Mouse (Mus musculus): ENCODE data around the gene Sirt3. TPM values are rescaled to one million over a fixed set of nuclear protein-coding genes. Genes with fewer than 3 reads are reported as not detected.

The Sirt3 gene
- polyA plus RNA-seq, 2 experiments, result 14.0 to 14.7 TPM

GRCm38 (mm10) chr7:140880865-140881515 lies 1.1 kb downstream of the Sirt3 start:
- DNase-seq (ENCODE audit: low read depth in 3 of 3, low spot score in 3 of 3), result no peak
- Histone ChIP-seq H3K27ac (peak overlapping the region; percentile 48), H3K27me3 (ENCODE audit: control insufficient read depth, insufficient read depth, low read length) (no peaks in the 10 kb centered on the region), H3K9ac (replicated peaks) (peak overlapping the region; percentile 75), H3K4me3 (ENCODE audit: insufficient read depth in 1 of 2, low read depth in 2 of 2, low read length in 2 of 2) (peak overlapping the region; percentile 85 to 93), H3K36me3 (replicated peaks; ENCODE audit: control insufficient read depth, insufficient read depth, low read depth) (peaks cover 13% of the 10 kb centered on the region), H3K4me2 (ENCODE audit: low read depth) (peak overlapping the region; percentile 92), H3K4me1 (replicated peaks; ENCODE audit: control insufficient read depth in 2 of 2, insufficient read depth in 2 of 2, low read length in 1 of 2) (peaks cover 27 to 29% of the 10 kb centered on the region in 2 experiments), H3K9me3 (ENCODE audit: control insufficient read depth, low read length) (no peaks in the 10 kb centered on the region)
- no peak for ATAC-seq (ENCODE audit: insufficient read depth)
- TF ChIP-seq EP300 (IDR thresholded peaks at IDR 0.05; ENCODE audit: low read depth) (no peak), CTCF (IDR thresholded peaks at IDR 0.05; ENCODE audit: low read depth) (no peak)
- 6% methylated on average over 8 of the region's 8 CpGs for WGBS (ENCODE audit: insufficient replicate concordance)

- DNase-seq (ENCODE audit: low read depth in 3 of 3, low spot score in 3 of 3) (peak in 1 of 3 experiments; percentile 10), ATAC-seq (ENCODE audit: insufficient read depth) (no peak)
- H3K9ac ChIP-seq (replicated peaks), result peak overlapping the region; percentile 28
- H3K27me3 ChIP-seq (ENCODE audit: control insufficient read depth, insufficient read depth, low read length), result no peaks in the 10 kb centered on the region
- H3K36me3 ChIP-seq (replicated peaks; ENCODE audit: control insufficient read depth, insufficient read depth, low read depth), result peaks cover 15% of the 10 kb centered on the region
- TF ChIP-seq EP300 (IDR thresholded peaks at IDR 0.05; ENCODE audit: low read depth) (no peak), CTCF (IDR thresholded peaks at IDR 0.05; ENCODE audit: low read depth) (no peak)
- H3K4me1 ChIP-seq (replicated peaks; ENCODE audit: control insufficient read depth in 2 of 2, insufficient read depth in 2 of 2, low read length in 1 of 2), result peaks cover 27 to 29% of the 10 kb centered on the region in 2 experiments
- WGBS (ENCODE audit: insufficient replicate concordance), result 52% methylated on average over 3 of the region's 3 CpGs
- no peaks in the 10 kb centered on the region for H3K9me3 ChIP-seq (ENCODE audit: control insufficient read depth, low read length)
- peak overlapping the region in 1 of 2 experiments; percentile 93; a peak in 2 of 4 replicates for H3K4me3 ChIP-seq (ENCODE audit: insufficient read depth in 1 of 2, low read depth in 2 of 2, low read length in 2 of 2)
- peak overlapping the region; percentile 48 for H3K27ac ChIP-seq
- H3K4me2 ChIP-seq (ENCODE audit: low read depth), result peak overlapping the region; percentile 92
Observed at GRCm38 (mm10) chr7:140880419-140880818, 1.7 kb downstream of the Sirt3 start.

GRCm38 (mm10) chr7:140879355-140879754 lies 2.8 kb downstream of the Sirt3 start:
- Histone ChIP-seq H3K4me2 (ENCODE audit: low read depth) (peak overlapping the region; percentile 92), H3K9me3 (ENCODE audit: control insufficient read depth, low read length) (no peaks in the 10 kb centered on the region), H3K9ac (replicated peaks) (peak overlapping the region; percentile 7; the same call in 1 of the 2 replicates), H3K4me1 (replicated peaks; ENCODE audit: control insufficient read depth in 2 of 2, insufficient read depth in 2 of 2, low read length in 1 of 2) (peaks cover 27 to 31% of the 10 kb centered on the region in 2 experiments), H3K36me3 (replicated peaks; ENCODE audit: control insufficient read depth, insufficient read depth, low read depth) (peaks cover 12% of the 10 kb centered on the region; the same call in 1 of the 2 replicates), H3K27ac (no peak overlapping the region; the same call in 1 of the 2 replicates), H3K27me3 (ENCODE audit: control insufficient read depth, insufficient read depth, low read length) (no peaks in the 10 kb centered on the region), H3K4me3 (ENCODE audit: insufficient read depth in 1 of 2, low read depth in 2 of 2, low read length in 2 of 2) (no peak overlapping the region)
- TF ChIP-seq CTCF (IDR thresholded peaks at IDR 0.05; ENCODE audit: low read depth) (no peak), EP300 (IDR thresholded peaks at IDR 0.05; ENCODE audit: low read depth) (no peak)
- 25% methylated on average over 7 of the region's 7 CpGs for WGBS (ENCODE audit: insufficient replicate concordance)
- ATAC-seq (ENCODE audit: insufficient read depth) (no peak), DNase-seq (ENCODE audit: low read depth in 3 of 3, low spot score in 3 of 3) (no peak)

GRCm38 (mm10) chr7:140877364-140877763 lies 4.7 kb downstream of the Sirt3 start:
- no peaks in the 10 kb centered on the region for H3K9me3 ChIP-seq (ENCODE audit: control insufficient read depth, low read length)
- H3K4me3 ChIP-seq (ENCODE audit: insufficient read depth in 1 of 2, low read depth in 2 of 2, low read length in 2 of 2), result no peak overlapping the region
- no peak for ATAC-seq (ENCODE audit: insufficient read depth)
- 62% methylated on average over 6 of the region's 6 CpGs for WGBS (ENCODE audit: insufficient replicate concordance)
- DNase-seq (ENCODE audit: low read depth in 3 of 3, low spot score in 3 of 3), result no peak
- H3K36me3 ChIP-seq (replicated peaks; ENCODE audit: control insufficient read depth, insufficient read depth, low read depth), result peaks cover 9% of the 10 kb centered on the region; the same call in 1 of the 2 replicates
- no peak overlapping the region for H3K4me2 ChIP-seq (ENCODE audit: low read depth)
- H3K9ac ChIP-seq (replicated peaks), result no peak overlapping the region
- peaks cover 19 to 26% of the 10 kb centered on the region in 2 experiments for H3K4me1 ChIP-seq (replicated peaks; ENCODE audit: control insufficient read depth in 2 of 2, insufficient read depth in 2 of 2, low read length in 1 of 2)
- TF ChIP-seq CTCF (IDR thresholded peaks at IDR 0.05; ENCODE audit: low read depth), result no peak
- no peak for TF ChIP-seq EP300 (IDR thresholded peaks at IDR 0.05; ENCODE audit: low read depth)
- no peaks in the 10 kb centered on the region for H3K27me3 ChIP-seq (ENCODE audit: control insufficient read depth, insufficient read depth, low read length)
- H3K27ac ChIP-seq, result no peak overlapping the region

GRCm38 (mm10) chr7:140874224-140874623 lies 7.9 kb downstream of the Sirt3 start:
- Histone ChIP-seq H3K9ac (replicated peaks) (no peak overlapping the region), H3K36me3 (replicated peaks; ENCODE audit: control insufficient read depth, insufficient read depth, low read depth) (peaks cover 9% of the 10 kb centered on the region; the same call in 1 of the 2 replicates), H3K9me3 (ENCODE audit: control insufficient read depth, low read length) (no peaks in the 10 kb centered on the region), H3K4me3 (ENCODE audit: insufficient read depth in 1 of 2, low read depth in 2 of 2, low read length in 2 of 2) (no peak overlapping the region), H3K4me2 (ENCODE audit: low read depth) (no peak overlapping the region), H3K27ac (no peak overlapping the region), H3K27me3 (ENCODE audit: control insufficient read depth, insufficient read depth, low read length) (no peaks in the 10 kb centered on the region), H3K4me1 (replicated peaks; ENCODE audit: control insufficient read depth in 2 of 2, insufficient read depth in 2 of 2, low read length in 1 of 2) (peaks cover under 1 to 9% of the 10 kb centered on the region in 2 experiments; a peak in 3 of 4 replicates)
- DNase-seq (ENCODE audit: low read depth in 3 of 3, low spot score in 3 of 3) (no peak), ATAC-seq (ENCODE audit: insufficient read depth) (no peak)
- TF ChIP-seq CTCF (IDR thresholded peaks at IDR 0.05; ENCODE audit: low read depth) (no peak), EP300 (IDR thresholded peaks at IDR 0.05; ENCODE audit: low read depth) (no peak)
- 23% methylated on average over 4 of the region's 4 CpGs for WGBS (ENCODE audit: insufficient replicate concordance)
